Mouse (Mus musculus): ENCODE data around the gene Vps37d. TPM values are rescaled to one million over a fixed set of nuclear protein-coding genes. Genes with fewer than 3 reads are reported as not detected.
A peak's percentile ranks its signal among the peaks of the same experiment; 100 is the strongest.
"Not testable (repeated sequence)": the region's sequence is repeated elsewhere in the genome, so short reads cannot be mapped to it uniquely, and the experiment has no call there.

The Vps37d gene
- polyA plus RNA-seq, 1 experiment from 2014 or later: 12.6 TPM

- peaks cover 27% of the 10 kb centered on the region for H3K4me1 ChIP-seq
- no peak overlapping the region for H3K27ac ChIP-seq (replicated peaks)
- peaks cover 16% of the 10 kb centered on the region for H3K36me3 ChIP-seq
- no peaks in the 10 kb centered on the region for H3K9me3 ChIP-seq (replicated peaks)
- H3K4me2 ChIP-seq (replicated peaks): peak overlapping the region; percentile 19; the same call in 1 of the 2 replicates
- ATAC-seq (ENCODE audit: insufficient number of reproducible peaks, low FRiP score, low TSS enrichment, low read depth): no peak
- H3K9ac ChIP-seq: no peak overlapping the region
- 29% methylated on average over 23 of the region's 26 CpGs for WGBS
- H3K4me3 ChIP-seq (replicated peaks): no peak overlapping the region
- H3K27me3 ChIP-seq: no peaks in the 10 kb centered on the region
Observed at GRCm38 (mm10) chr5:135073349-135074150, 4.5 kb downstream of the Vps37d start.

- H3K27ac ChIP-seq (replicated peaks): no peak overlapping the region
- ATAC-seq (ENCODE audit: insufficient number of reproducible peaks, low FRiP score, low TSS enrichment, low read depth): no peak
Observed at GRCm38 (mm10) chr5:135072720-135073119, 5.3 kb downstream of the Vps37d start.

GRCm38 (mm10) chr5:135072061-135072460, 6.0 kb downstream of the Vps37d start:
- no peak overlapping the region for H3K4me3 ChIP-seq (replicated peaks)
- no peaks in the 10 kb centered on the region for H3K9me3 ChIP-seq (replicated peaks)
- H3K27me3 ChIP-seq: no peaks in the 10 kb centered on the region
- H3K4me1 ChIP-seq: peaks cover 21% of the 10 kb centered on the region
- WGBS: 89% methylated on average over 2 of the region's 2 CpGs
- H3K36me3 ChIP-seq: peaks cover 29% of the 10 kb centered on the region
- no peak overlapping the region for H3K27ac ChIP-seq (replicated peaks)
- no peak overlapping the region for H3K4me2 ChIP-seq (replicated peaks)
- no peak for ATAC-seq (ENCODE audit: insufficient number of reproducible peaks, low FRiP score, low TSS enrichment, low read depth)
- H3K9ac ChIP-seq: no peak overlapping the region

More at GRCm38 (mm10) chr5:135072720-135073119, 5.3 kb downstream of the Vps37d start:
- peaks cover 23% of the 10 kb centered on the region for H3K4me1 ChIP-seq
- H3K27me3 ChIP-seq: no peaks in the 10 kb centered on the region
- no peak overlapping the region for H3K9ac ChIP-seq
- no peak overlapping the region for H3K4me2 ChIP-seq (replicated peaks)
- no peak overlapping the region for H3K4me3 ChIP-seq (replicated peaks)
- H3K9me3 ChIP-seq (replicated peaks): no peaks in the 10 kb centered on the region
- peaks cover 23% of the 10 kb centered on the region for H3K36me3 ChIP-seq
- WGBS: 75% methylated on average over 6 of the region's 6 CpGs

GRCm38 (mm10) chr5:135070448-135070847, 7.6 kb downstream of the Vps37d start:
- ATAC-seq (ENCODE audit: insufficient number of reproducible peaks, low FRiP score, low TSS enrichment, low read depth): no peak
- H3K4me1 ChIP-seq: peaks cover 20% of the 10 kb centered on the region
- no peak overlapping the region for H3K27ac ChIP-seq (replicated peaks)
- H3K9ac ChIP-seq: no peak overlapping the region
- H3K4me3 ChIP-seq (replicated peaks): no peak overlapping the region
- WGBS: 81% methylated on average over 3 of the region's 3 CpGs
- peaks cover 37% of the 10 kb centered on the region for H3K36me3 ChIP-seq
- no peaks in the 10 kb centered on the region for H3K9me3 ChIP-seq (replicated peaks)
- no peak overlapping the region for H3K4me2 ChIP-seq (replicated peaks)
- no peaks in the 10 kb centered on the region for H3K27me3 ChIP-seq

GRCm38 (mm10) chr5:135066008-135066407, 12.1 kb downstream of the Vps37d start:
- no peaks in the 10 kb centered on the region for H3K27me3 ChIP-seq
- peaks cover 20% of the 10 kb centered on the region for H3K4me1 ChIP-seq
- no peak for ATAC-seq (ENCODE audit: insufficient number of reproducible peaks, low FRiP score, low TSS enrichment, low read depth)
- H3K9me3 ChIP-seq (replicated peaks): no peaks in the 10 kb centered on the region
- H3K27ac ChIP-seq (replicated peaks): no peak overlapping the region
- H3K36me3 ChIP-seq: peaks cover 29% of the 10 kb centered on the region
- H3K4me3 ChIP-seq (replicated peaks): no peak overlapping the region
- 92% methylated on average over 3 of the region's 3 CpGs for WGBS
- H3K9ac ChIP-seq: no peak overlapping the region
- H3K4me2 ChIP-seq (replicated peaks): no peak overlapping the region

- H3K4me3 ChIP-seq (replicated peaks): peak within 1 kb of the TSS; percentile 97
- H3K9me3 ChIP-seq (replicated peaks); H3K27me3 ChIP-seq; ATAC-seq (ENCODE audit: insufficient number of reproducible peaks, low FRiP score, low TSS enrichment, low read depth): not testable (repeated sequence)
- H3K4me1 ChIP-seq: peaks cover 20% of the 10 kb centered on the region
- H3K27ac ChIP-seq (replicated peaks): peak within 1 kb of the TSS; percentile 66; the same call in 1 of the 2 replicates
- H3K4me2 ChIP-seq (replicated peaks): peak within 1 kb of the TSS; percentile 87
- peak within 1 kb of the TSS; percentile 85 for H3K9ac ChIP-seq
- WGBS: 70% methylated on average over 9 of the region's 9 CpGs
- H3K36me3 ChIP-seq: peaks cover 39% of the 10 kb centered on the region
Observed at GRCm38 (mm10) chr5:135064909-135065446, 13.1 kb downstream of the Vps37d start, which contains the start of gene Bud23. TSS of gene Bud23 (minus strand) at chr5:135064959.

- WGBS: 0% methylated on average over 40 of the region's 40 CpGs
- H3K36me3 ChIP-seq: peaks cover 44% of the 10 kb centered on the region
- peak overlapping the region; percentile 85 for H3K9ac ChIP-seq
- peak overlapping the region; percentile 87 for H3K4me2 ChIP-seq (replicated peaks)
- H3K4me1 ChIP-seq: peaks cover 20% of the 10 kb centered on the region
- H3K4me3 ChIP-seq (replicated peaks): peak overlapping the region; percentile 97
- no peaks in the 10 kb centered on the region for H3K27me3 ChIP-seq
- H3K27ac ChIP-seq (replicated peaks): peak overlapping the region; percentile 66; the same call in 1 of the 2 replicates
- no peak for ATAC-seq (ENCODE audit: insufficient number of reproducible peaks, low FRiP score, low TSS enrichment, low read depth)
- no peaks in the 10 kb centered on the region for H3K9me3 ChIP-seq (replicated peaks)
Observed at GRCm38 (mm10) chr5:135064382-135064766, 13.7 kb downstream of the Vps37d start.

- Histone ChIP-seq H3K4me3 (replicated peaks) (peak within 1 kb of the TSS; percentile 97), H3K27me3 (no peaks in the 10 kb centered on the region), H3K9ac (peak within 1 kb of the TSS; percentile 85), H3K36me3 (peaks cover 50% of the 10 kb centered on the region), H3K9me3 (replicated peaks) (no peaks in the 10 kb centered on the region), H3K4me1 (peaks cover 20% of the 10 kb centered on the region), H3K4me2 (replicated peaks) (peak within 1 kb of the TSS; percentile 87), H3K27ac (replicated peaks) (peak within 1 kb of the TSS; percentile 66; the same call in 1 of the 2 replicates)
- under 1% methylated on average over 52 of the region's 52 CpGs for WGBS
- ATAC-seq (ENCODE audit: insufficient number of reproducible peaks, low FRiP score, low TSS enrichment, low read depth): peak; percentile 95
Observed at GRCm38 (mm10) chr5:135063629-135064381, 14.3 kb downstream of the Vps37d start, which contains the start of gene Dnajc30. TSS of gene Dnajc30 (plus strand) at chr5:135064202.

- 89% methylated on average over 12 of the region's 12 CpGs for WGBS
- no peak overlapping the region for H3K4me2 ChIP-seq (replicated peaks)
- H3K9ac ChIP-seq: no peak overlapping the region
- no peaks in the 10 kb centered on the region for H3K27me3 ChIP-seq
- H3K27ac ChIP-seq (replicated peaks): no peak overlapping the region
- no peaks in the 10 kb centered on the region for H3K9me3 ChIP-seq (replicated peaks)
- H3K36me3 ChIP-seq: peaks cover 75% of the 10 kb centered on the region
- H3K4me3 ChIP-seq (replicated peaks): no peak overlapping the region
- no peak for ATAC-seq (ENCODE audit: insufficient number of reproducible peaks, low FRiP score, low TSS enrichment, low read depth)
- H3K4me1 ChIP-seq: no peaks in the 10 kb centered on the region
Observed at GRCm38 (mm10) chr5:135053356-135053755, 24.7 kb downstream of the Vps37d start.

GRCm38 (mm10) chr5:135049268-135049667, 28.8 kb downstream of the Vps37d start:
- not testable (repeated sequence) for H3K27me3 ChIP-seq; H3K4me1 ChIP-seq; ATAC-seq (ENCODE audit: insufficient number of reproducible peaks, low FRiP score, low TSS enrichment, low read depth); H3K27ac ChIP-seq (replicated peaks); H3K9ac ChIP-seq; H3K4me3 ChIP-seq (replicated peaks); H3K4me2 ChIP-seq (replicated peaks); H3K9me3 ChIP-seq (replicated peaks)
- WGBS: 85% methylated on average over 6 of the region's 6 CpGs
- H3K36me3 ChIP-seq: peaks cover 69% of the 10 kb centered on the region

GRCm38 (mm10) chr5:135048539-135048938, 29.5 kb downstream of the Vps37d start:
- no peak overlapping the region for H3K9ac ChIP-seq

More at GRCm38 (mm10) chr5:135048539-135048938, 29.5 kb downstream of the Vps37d start:
- Histone ChIP-seq H3K27me3 (no peaks in the 10 kb centered on the region), H3K4me1 (no peaks in the 10 kb centered on the region), H3K36me3 (peaks cover 65% of the 10 kb centered on the region), H3K4me3 (replicated peaks) (no peak overlapping the region), H3K4me2 (replicated peaks) (no peak overlapping the region), H3K9me3 (replicated peaks) (no peaks in the 10 kb centered on the region), H3K27ac (replicated peaks) (no peak overlapping the region)
- WGBS: 91% methylated on average over 5 of the region's 5 CpGs
- ATAC-seq (ENCODE audit: insufficient number of reproducible peaks, low FRiP score, low TSS enrichment, low read depth): no peak

Data from embryonic facial prominence, embryonic 15.5 days (tissue).